Mouse (Mus musculus) embryonic facial prominence, embryonic 13.5 days (tissue): ENCODE results near the gene Fyb. TPM values are rescaled to one million over a fixed set of nuclear protein-coding genes. Genes with fewer than 3 reads are reported as not detected.
A peak's percentile ranks its signal among the peaks of the same experiment; 100 is the strongest.

Experiments used
- ATAC-seq: fragments of 200-750 bp; cut with Nextera tagmentation; 2 replicates; pipeline ENCODE4 v1.8.0; 2017; ENCODE audit warnings: low read depth; ENCODE audit not compliant: insufficient number of reproducible peaks, insufficient read depth, low FRiP score, low TSS enrichment
- H3K27ac ChIP-seq: fragments of 300-500 bp; sonication (generic); 2 replicates; pipeline ENCODE4 v1.5.1; 2015; ENCODE audit warnings: moderate library complexity, mild to moderate bottlenecking, inconsistent platforms
- H3K27me3 ChIP-seq: fragments of 300-500 bp; sonication (generic); 2 replicates; pipeline ENCODE4 v1.6.1; 2015; ENCODE audit warnings: mild to moderate bottlenecking, inconsistent platforms
- H3K36me3 ChIP-seq: fragments of 300-500 bp; sonication (generic); 2 replicates; pipeline ENCODE4 v1.6.1; 2015; ENCODE audit warnings: mild to moderate bottlenecking, inconsistent platforms
- H3K4me1 ChIP-seq: fragments of 300-500 bp; sonication (generic); 2 replicates; pipeline ENCODE4 v1.6.1; 2015; ENCODE audit warnings: inconsistent platforms
- H3K4me2 ChIP-seq: fragments of 300-500 bp; sonication (generic); 2 replicates; pipeline ENCODE4 v1.6.1; 2015; ENCODE audit warnings: moderate library complexity, mild to moderate bottlenecking, inconsistent platforms
- H3K4me3 ChIP-seq: fragments of 300-500 bp; sonication (generic); 2 replicates; pipeline ENCODE4 v1.5.1; 2015; ENCODE audit warnings: mild to moderate bottlenecking, inconsistent platforms
- H3K9ac ChIP-seq: fragments of 300-500 bp; sonication (generic); 2 replicates; pipeline ENCODE4 v1.6.1; 2015; ENCODE audit warnings: mild to moderate bottlenecking, inconsistent platforms
- H3K9me3 ChIP-seq: fragments of 300-500 bp; sonication (generic); 2 replicates; pipeline ENCODE4 v1.6.1; 2016; ENCODE audit warnings: inconsistent platforms
- WGBS: fragments of 180-500 bp; shearing (Covaris S2); methylation state at CpG from one replicate; pipeline ENCODE4 v1.1.7; 2015; ENCODE audit warnings: mixed read lengths; 5-methylcytosine and 5-hydroxymethylcytosine counted together
- polyA plus RNA-seq: library from polyadenylated mRNA; unstranded; fragments of >200 nt; fragmentation: Nextera tagmentation; extraction: Ambion mirVana; gene quantifications from 2 replicates; pipeline ENCODE4 v1.2.1, GENCODE M21; 2015

Fyb gene
- 4.6 and 9.0 TPM in 2 replicates for polyA plus RNA-seq

DNA sequence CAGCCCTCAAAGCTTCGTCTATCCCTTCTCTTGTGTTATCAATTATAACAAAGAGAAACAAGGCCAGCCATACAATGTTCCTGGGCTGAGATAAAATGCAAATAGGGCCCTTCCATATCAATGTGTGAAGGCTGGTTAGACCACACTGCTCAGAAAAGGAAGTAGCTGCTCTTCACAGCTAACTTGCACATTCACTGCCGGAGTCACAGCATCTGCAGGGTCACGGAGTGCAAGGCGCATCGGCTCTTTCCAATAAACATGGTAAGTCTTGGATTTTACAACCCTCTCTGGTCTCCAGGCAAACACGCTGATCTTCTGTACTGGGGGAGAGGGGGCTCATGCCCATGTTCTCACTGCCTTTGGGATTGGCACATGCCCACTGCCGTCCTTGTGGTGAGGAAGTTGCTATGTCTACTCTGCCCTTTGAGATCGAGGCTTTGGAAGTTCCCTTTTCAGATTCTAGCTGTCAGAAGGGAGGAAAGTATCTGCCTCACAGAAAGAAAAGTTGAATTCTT is at the start of gene Fyb:
Gene Fyb, plus strand, starts transcription at position 201 of the 515 bp plus-strand sequence.
- no peak within 1 kb of the TSS for H3K4me3 ChIP-seq
- H3K9ac ChIP-seq: no peak within 1 kb of the TSS
- H3K27ac ChIP-seq: no peak within 1 kb of the TSS
- H3K4me1 ChIP-seq: no peaks in the 10 kb centered on the region
- no peak for ATAC-seq
- no peaks in the 10 kb centered on the region for H3K9me3 ChIP-seq
- H3K36me3 ChIP-seq: no peaks in the 10 kb centered on the region
- no peak within 1 kb of the TSS for H3K4me2 ChIP-seq
- H3K27me3 ChIP-seq: no peaks in the 10 kb centered on the region
- WGBS: 78% methylated on average over 8 of the region's 8 CpGs

DNA sequence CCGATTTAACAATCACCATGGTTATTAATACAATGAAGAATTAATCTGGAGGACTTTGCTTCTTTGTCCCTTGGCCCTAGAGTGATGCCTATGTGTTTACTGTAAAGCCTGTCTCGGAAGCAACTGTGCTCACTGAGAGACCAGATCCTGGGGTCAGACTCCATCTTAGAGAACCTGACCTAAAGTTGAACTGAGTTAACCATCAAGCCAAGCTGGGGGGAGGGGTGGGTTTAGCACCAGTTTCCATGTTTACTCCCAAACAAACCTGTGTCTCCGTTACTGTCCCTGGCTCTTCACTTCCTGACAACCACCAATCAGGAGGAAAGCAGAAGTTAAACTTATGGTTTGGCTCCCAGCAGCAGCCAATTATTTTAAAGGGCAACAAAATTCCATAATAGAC is 39.1 kb upstream of the Fyb start:
- 0 out of 2 replicates have a peak, but pooled peaks cover 2% of the 10 kb centered on the region for H3K9me3 ChIP-seq
- WGBS: 76% methylated on average over 3 of the region's 3 CpGs
- ATAC-seq: no peak

GRCm38 (mm10) chr15:6492386-6492785 is 30.3 kb upstream of the Fyb start:
- Histone ChIP-seq H3K4me2 (no peak overlapping the region), H3K27ac (no peak overlapping the region), H3K27me3 (no peaks in the 10 kb centered on the region), H3K9ac (no peak overlapping the region), H3K36me3 (no peaks in the 10 kb centered on the region), H3K9me3 (no peaks in the 10 kb centered on the region), H3K4me3 (no peak overlapping the region), H3K4me1 (no peaks in the 10 kb centered on the region)
- 89% methylated on average over 2 of the region's 2 CpGs for WGBS
- ATAC-seq: no peak

More for the DNA sequence above, 39.1 kb upstream of the Fyb start:
- Histone ChIP-seq H3K36me3 (no peaks in the 10 kb centered on the region), H3K4me3 (no peak overlapping the region), H3K9ac (no peak overlapping the region), H3K4me1 (no peaks in the 10 kb centered on the region), H3K27ac (no peak overlapping the region), H3K27me3 (no peaks in the 10 kb centered on the region), H3K4me2 (no peak overlapping the region)

GRCm38 (mm10) chr15:6498396-6499070 is 24.1 kb upstream of the Fyb start:
- Histone ChIP-seq H3K4me1 (peaks cover 9% of the 10 kb centered on the region), H3K27me3 (no peaks in the 10 kb centered on the region), H3K36me3 (no peaks in the 10 kb centered on the region), H3K9ac (no peak overlapping the region), H3K27ac (no peak overlapping the region), H3K9me3 (no peaks in the 10 kb centered on the region), H3K4me2 (peak overlapping the region; percentile 37), H3K4me3 (no peak overlapping the region)
- ATAC-seq: no peak
- 37% methylated on average over 10 of the region's 10 CpGs for WGBS

DNA sequence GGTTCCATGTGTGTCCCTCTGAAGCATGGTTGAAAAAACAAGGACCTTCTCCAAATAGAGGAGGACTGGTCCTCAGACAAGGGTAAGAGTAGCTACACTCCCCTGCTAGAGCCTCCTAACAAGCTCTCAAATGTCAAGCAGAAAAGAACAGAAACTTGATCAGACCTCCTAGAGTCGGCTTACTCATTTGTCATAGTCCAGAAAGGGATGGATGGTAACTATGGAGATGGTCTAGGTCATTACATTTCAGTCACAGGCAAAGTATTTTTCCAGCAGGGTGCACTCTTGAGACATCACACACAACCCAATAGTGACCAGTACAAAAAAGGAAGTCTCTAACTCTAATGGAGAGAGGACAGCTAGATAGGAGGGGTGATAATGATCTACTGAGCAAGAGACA is 21.9 kb upstream of the Fyb start:
- Histone ChIP-seq H3K4me1 (peaks cover 9% of the 10 kb centered on the region), H3K9me3 (no peaks in the 10 kb centered on the region), H3K27me3 (no peaks in the 10 kb centered on the region), H3K27ac (no peak overlapping the region), H3K4me3 (no peak overlapping the region), H3K36me3 (no peaks in the 10 kb centered on the region), H3K9ac (no peak overlapping the region), H3K4me2 (no peak overlapping the region)
- 18% methylated on average over 1 of the region's 1 CpGs for WGBS
- no peak for ATAC-seq

GRCm38 (mm10) chr15:6517525-6517924 is 5.1 kb upstream of the Fyb start:
- Histone ChIP-seq H3K4me1 (no peaks in the 10 kb centered on the region), H3K9me3 (no peaks in the 10 kb centered on the region), H3K27ac (no peak overlapping the region), H3K4me2 (no peak overlapping the region), H3K36me3 (no peaks in the 10 kb centered on the region), H3K4me3 (no peak overlapping the region), H3K9ac (no peak overlapping the region), H3K27me3 (no peaks in the 10 kb centered on the region)
- 100% methylated on average over 1 of the region's 1 CpGs for WGBS
- ATAC-seq: no peak

DNA sequence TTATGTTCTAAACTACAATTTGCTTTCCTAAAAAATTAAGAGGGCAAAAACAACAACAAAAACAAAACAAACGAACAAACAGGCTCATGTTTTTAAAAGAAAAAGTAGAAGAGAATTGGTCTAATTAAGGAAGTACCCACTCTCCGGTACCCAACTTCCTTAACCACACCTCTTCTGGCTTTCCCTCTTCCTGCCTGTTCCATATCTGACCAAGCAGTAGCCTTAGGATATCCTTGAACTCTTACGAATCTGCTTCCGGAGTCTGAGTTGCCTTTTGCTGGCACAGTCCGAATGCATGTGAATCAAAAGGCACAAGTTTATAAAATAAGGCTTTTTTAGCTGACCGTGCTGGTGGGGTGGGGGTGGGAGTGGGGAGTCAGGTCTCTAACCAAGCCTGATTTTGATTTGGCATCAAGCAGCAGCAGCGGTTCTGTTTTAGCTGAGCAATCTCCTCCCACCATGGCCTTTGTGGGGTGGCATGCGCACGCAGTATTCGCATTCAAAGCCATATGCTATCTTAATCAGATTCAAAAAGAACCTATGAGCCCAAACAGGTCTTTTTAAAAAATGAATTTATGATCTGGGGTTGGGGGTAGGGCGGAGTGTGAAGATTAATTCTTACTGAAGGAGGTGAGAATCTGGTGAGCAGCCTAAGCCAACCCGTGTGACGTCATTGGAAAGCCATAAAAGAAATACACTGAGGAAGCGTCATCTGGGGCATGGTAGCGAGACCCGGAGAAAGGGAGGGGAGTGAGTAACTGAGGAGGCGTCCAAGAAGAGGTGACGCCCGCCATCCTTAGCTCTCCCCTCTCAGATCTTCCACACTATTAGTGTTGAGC is 3.0 kb upstream of the Fyb start:
- Histone ChIP-seq H3K4me1 (no peaks in the 10 kb centered on the region), H3K36me3 (no peaks in the 10 kb centered on the region), H3K4me2 (no peak overlapping the region), H3K9me3 (no peaks in the 10 kb centered on the region), H3K4me3 (no peak overlapping the region), H3K27me3 (no peaks in the 10 kb centered on the region), H3K9ac (no peak overlapping the region), H3K27ac (no peak overlapping the region)
- no peak for ATAC-seq
- WGBS: 79% methylated on average over 19 of the region's 19 CpGs

- Histone ChIP-seq H3K4me2 (no peak overlapping the region), H3K27ac (no peak overlapping the region), H3K9me3 (no peaks in the 10 kb centered on the region), H3K36me3 (no peaks in the 10 kb centered on the region), H3K4me1 (no peaks in the 10 kb centered on the region), H3K27me3 (no peaks in the 10 kb centered on the region), H3K4me3 (no peak overlapping the region), H3K9ac (no peak overlapping the region)
- no peak for ATAC-seq
- 87% methylated on average over 10 of the region's 10 CpGs for WGBS
These were observed 2.0 kb upstream of the Fyb start for GRCm38 (mm10) chr15:6520505-6521155.

- Histone ChIP-seq H3K4me1 (no peaks in the 10 kb centered on the region), H3K36me3 (no peaks in the 10 kb centered on the region), H3K9me3 (no peaks in the 10 kb centered on the region), H3K27ac (no peak overlapping the region), H3K9ac (no peak overlapping the region), H3K27me3 (no peaks in the 10 kb centered on the region), H3K4me3 (no peak overlapping the region), H3K4me2 (no peak overlapping the region)
- no peak for ATAC-seq
- WGBS: 91% methylated on average over 2 of the region's 2 CpGs
These were observed 2.1 kb downstream of the Fyb start for GRCm38 (mm10) chr15:6524801-6525200.

DNA sequence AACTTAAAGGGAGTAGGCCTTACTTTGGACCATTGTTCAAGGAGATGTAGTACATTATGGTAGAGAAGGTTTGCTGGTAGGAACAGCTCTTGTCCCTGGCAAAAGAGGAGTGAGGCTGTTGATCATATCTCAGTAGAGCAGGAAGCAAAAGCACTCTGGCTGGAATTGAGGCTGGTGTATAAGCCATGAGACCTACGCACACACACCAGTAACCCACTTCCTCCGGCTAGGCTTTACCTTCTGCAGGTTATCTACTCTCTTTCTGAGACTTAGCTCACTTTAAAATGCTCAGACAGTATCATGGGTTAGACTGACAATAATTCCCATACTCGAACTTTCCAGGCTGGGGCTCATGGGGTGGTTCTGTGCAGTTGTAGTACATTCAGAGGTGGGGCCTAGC is 2.7 kb downstream of the Fyb start:
- WGBS: 82% methylated on average over 3 of the region's 3 CpGs
- no peak overlapping the region for H3K4me2 ChIP-seq
- no peaks in the 10 kb centered on the region for H3K9me3 ChIP-seq
- no peak overlapping the region for H3K9ac ChIP-seq
- H3K27ac ChIP-seq: no peak overlapping the region
- H3K36me3 ChIP-seq: no peaks in the 10 kb centered on the region
- no peak overlapping the region for H3K4me3 ChIP-seq
- no peaks in the 10 kb centered on the region for H3K4me1 ChIP-seq
- no peaks in the 10 kb centered on the region for H3K27me3 ChIP-seq
- no peak for ATAC-seq

DNA sequence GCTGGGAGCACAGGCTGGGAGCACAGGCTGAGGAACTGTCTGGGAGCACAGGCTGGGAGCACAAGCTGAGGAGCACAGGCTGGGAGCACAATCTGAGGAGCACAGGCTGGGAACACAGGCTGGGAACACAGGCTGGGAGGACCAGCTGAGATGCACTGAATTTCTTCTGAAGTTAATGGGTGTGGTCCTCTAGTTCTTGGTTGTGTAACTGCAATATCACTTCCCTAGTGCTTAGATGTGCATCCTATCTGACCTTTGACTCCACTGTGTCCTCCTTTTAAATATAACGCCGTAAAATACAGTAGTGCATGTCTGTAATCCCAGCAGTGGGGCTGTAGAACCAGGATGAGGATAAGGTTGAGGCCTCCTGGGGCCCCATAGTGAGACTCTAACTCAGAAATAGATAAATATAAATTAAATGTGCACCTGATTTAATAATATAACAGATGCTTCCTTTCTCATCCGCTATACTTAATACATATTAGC is 11.2 kb downstream of the Fyb start:
- 91% methylated on average over 3 of the region's 3 CpGs for WGBS
- no peak for ATAC-seq
- Histone ChIP-seq H3K4me3 (no peak overlapping the region), H3K9ac (no peak overlapping the region), H3K4me1 (no peaks in the 10 kb centered on the region), H3K27me3 (no peaks in the 10 kb centered on the region), H3K4me2 (no peak overlapping the region), H3K27ac (no peak overlapping the region), H3K36me3 (no peaks in the 10 kb centered on the region), H3K9me3 (no peaks in the 10 kb centered on the region)
